Mouse (Mus musculus): ENCODE results near the gene Map10. TPM values are rescaled to one million over a fixed set of nuclear protein-coding genes. Genes with fewer than 3 reads are reported as not detected.
A peak's percentile ranks its signal among the peaks of the same experiment; 100 is the strongest.

Gene Map10
- total and polyA plus RNA-seq, 3 experiments: 1.3 to 6.7 (median 2.3) TPM

- Histone ChIP-seq H3K27ac (ENCODE audit: insufficient read depth, low read depth) (no peak overlapping the region), H3K9me3 (replicated peaks; ENCODE audit: low read length) (peaks cover 5% of the 10 kb centered on the region), H3K9ac (ENCODE audit: insufficient read depth, low read depth) (no peak overlapping the region), H3K27me3 (replicated peaks) (peaks cover 3% of the 10 kb centered on the region), H3K4me3 (replicated peaks in 1 of 3; ENCODE audit: low read depth in 2 of 3, low read length in 2 of 3, poor library complexity in 1 of 3) (no peak overlapping the region), H3K4me2 (ENCODE audit: insufficient read depth, low read depth, poor library complexity, severe bottlenecking) (no peak overlapping the region), H3K36me3 (replicated peaks in 1 of 2; ENCODE audit: control insufficient read depth in 1 of 2, insufficient read depth in 1 of 2, low read length in 1 of 2) (peaks cover 0 to 3% of the 10 kb centered on the region in 2 experiments), H3K79me2 (replicated peaks; ENCODE audit: control insufficient read depth, extremely low read depth, insufficient read depth, poor library complexity, severe bottlenecking) (no peaks in the 10 kb centered on the region), H3K4me1 (ENCODE audit: control insufficient read depth in 1 of 2, insufficient read depth in 2 of 2) (peaks cover 13 to 20% of the 10 kb centered on the region in 2 experiments)
- in situ Hi-C loops (cut with MboI; ENCODE audit: low pct_ligation_motif_present, low pct_unique_long_range_greater_than_20kb, low sequenced_read_pairs): no loop called here
- TF ChIP-seq MYC (IDR thresholded peaks at IDR 0.05; ENCODE audit: low read depth, low read length) (no peak), USF1 (IDR thresholded peaks at IDR 0.05; ENCODE audit: low read depth, low read length) (no peak), CHD2 (IDR thresholded peaks at IDR 0.05; ENCODE audit: low read length) (no peak)
- dilution Hi-C loops (cut with MboI; ENCODE audit: extremely low pct_ligation_motif_present, extremely low pct_unique_long_range_greater_than_20kb, low sequenced_read_pairs): no loop called here
- DNase-seq (ENCODE audit: extremely low read depth): no peak
Observed at GRCm38 (mm10) chr8:125678854-125679648, 9.4 kb downstream of the Map10 start.

- Histone ChIP-seq H3K4me3 (replicated peaks in 1 of 3; ENCODE audit: low read depth in 2 of 3, low read length in 2 of 3, poor library complexity in 1 of 3) (no peak overlapping the region), H3K9me3 (replicated peaks; ENCODE audit: low read length) (peaks cover 5% of the 10 kb centered on the region), H3K9ac (ENCODE audit: insufficient read depth, low read depth) (no peak overlapping the region; the same call in 1 of the 2 replicates), H3K27me3 (replicated peaks) (no peaks in the 10 kb centered on the region), H3K27ac (ENCODE audit: insufficient read depth, low read depth) (peak overlapping the region; percentile 43; the same call in 1 of the 2 replicates), H3K4me2 (ENCODE audit: insufficient read depth, low read depth, poor library complexity, severe bottlenecking) (peak overlapping the region; percentile 70), H3K36me3 (replicated peaks in 1 of 2; ENCODE audit: control insufficient read depth in 1 of 2, insufficient read depth in 1 of 2, low read length in 1 of 2) (peaks cover 0 to 3% of the 10 kb centered on the region in 2 experiments), H3K4me1 (ENCODE audit: control insufficient read depth in 1 of 2, insufficient read depth in 2 of 2) (peaks cover 11 to 20% of the 10 kb centered on the region in 2 experiments), H3K79me2 (replicated peaks; ENCODE audit: control insufficient read depth, extremely low read depth, insufficient read depth, poor library complexity, severe bottlenecking) (no peaks in the 10 kb centered on the region)
- in situ Hi-C loops (cut with MboI; ENCODE audit: low pct_ligation_motif_present, low pct_unique_long_range_greater_than_20kb, low sequenced_read_pairs) (no loop called here), dilution Hi-C loops (cut with MboI; ENCODE audit: extremely low pct_ligation_motif_present, extremely low pct_unique_long_range_greater_than_20kb, low sequenced_read_pairs) (no loop called here)
- DNase-seq (ENCODE audit: extremely low read depth): peak; percentile 42
- TF ChIP-seq MEF2A (IDR thresholded peaks at IDR 0.05; ENCODE audit: borderline replicate concordance, low read depth, low read length): no peak
- TF ChIP-seq MAX (IDR thresholded peaks at IDR 0.05; ENCODE audit: low read length): peak; percentile 32; the same call in 1 of the 2 replicates
- no peak for TF ChIP-seq ZMIZ1 (IDR thresholded peaks at IDR 0.05; ENCODE audit: low read depth, low read length)
- 0 out of 2 replicates have a peak, but pooled peaks have one; percentile 16 for TF ChIP-seq TCF12 (IDR thresholded peaks at IDR 0.05; ENCODE audit: low read depth, low read length)
- no peak for TF ChIP-seq SIN3A (IDR thresholded peaks at IDR 0.05; ENCODE audit: low read length)
- TF ChIP-seq CTCF (conservative IDR thresholded peaks at IDR 0.05 in 1 of 2, IDR thresholded peaks at IDR 0.05 in 1 of 2; ENCODE audit: low read depth in 2 of 2, low read length in 2 of 2): no peak
- no peak for TF ChIP-seq E2F4 (IDR thresholded peaks at IDR 0.05; ENCODE audit: insufficient replicate concordance, low read depth, low read length)
- 0 out of 2 replicates have a peak, but pooled peaks have one; percentile 28 for TF ChIP-seq NELFE (IDR thresholded peaks at IDR 0.05; ENCODE audit: low read depth, low read length)
- no peak for TF ChIP-seq IRF4 (IDR thresholded peaks at IDR 0.05; ENCODE audit: low read depth, low read length)
- no peak for TF ChIP-seq POLR2A (IDR thresholded peaks at IDR 0.05; ENCODE audit: low read depth, low read length)
- no peak for TF ChIP-seq RCOR1 (conservative IDR thresholded peaks at IDR 0.05; ENCODE audit: low read depth, low read length)
- TF ChIP-seq USF2 (conservative IDR thresholded peaks at IDR 0.05; ENCODE audit: low read depth, low read length): no peak
- no peak for TF ChIP-seq ZNF384 (IDR thresholded peaks at IDR 0.05; ENCODE audit: low read depth, low read length)
- no peak for TF ChIP-seq ZC3H11A (IDR thresholded peaks at IDR 0.05; ENCODE audit: low read depth, low read length)
- TF ChIP-seq MAFK (IDR thresholded peaks at IDR 0.05; ENCODE audit: insufficient replicate concordance, low read length): no peak
- no peak for TF ChIP-seq NRF1 (IDR thresholded peaks at IDR 0.05; ENCODE audit: low read depth, low read length)
- TF ChIP-seq HCFC1 (IDR thresholded peaks at IDR 0.05; ENCODE audit: low read depth, low read length): no peak
- TF ChIP-seq ETS1 (conservative IDR thresholded peaks at IDR 0.05; ENCODE audit: low read depth, low read length): 0 out of 2 replicates have a peak, but pooled peaks have one; percentile 16
- no peak for TF ChIP-seq SMC3 (IDR thresholded peaks at IDR 0.05; ENCODE audit: low read depth, low read length)
- TF ChIP-seq JUN (IDR thresholded peaks at IDR 0.05; ENCODE audit: insufficient read depth, low read depth, low read length): no peak
- peak; percentile 17; the same call in 1 of the 2 replicates for TF ChIP-seq BHLHE40 (IDR thresholded peaks at IDR 0.05; ENCODE audit: low read depth, low read length)
- TF ChIP-seq UBTF (IDR thresholded peaks at IDR 0.05; ENCODE audit: low read depth, low read length): no peak
- TF ChIP-seq MAZ (IDR thresholded peaks at IDR 0.05; ENCODE audit: low read depth, low read length): peak; percentile 71
- TF ChIP-seq EP300 (IDR thresholded peaks at IDR 0.05; ENCODE audit: low read length): no peak
- no peak for TF ChIP-seq CHD2 (IDR thresholded peaks at IDR 0.05; ENCODE audit: low read length)
- no peak for TF ChIP-seq RAD21 (IDR thresholded peaks at IDR 0.05; ENCODE audit: low read depth, low read length)
- no peak for TF ChIP-seq USF1 (IDR thresholded peaks at IDR 0.05; ENCODE audit: low read depth, low read length)
- no peak for TF ChIP-seq KAT2A (IDR thresholded peaks at IDR 0.05; ENCODE audit: insufficient replicate concordance, low read length)
- TF ChIP-seq MXI1 (IDR thresholded peaks at IDR 0.05; ENCODE audit: low read depth, low read length): no peak
- no peak for TF ChIP-seq MYC (IDR thresholded peaks at IDR 0.05; ENCODE audit: low read depth, low read length)
Observed at GRCm38 (mm10) chr8:125680851-125681408, 11.3 kb downstream of the Map10 start.

Measured in CH12.LX (cell line).